Mouse (Mus musculus) forebrain, embryonic 14.5 days (tissue): Measurements from ENCODE around the gene Mapk8. TPM values are rescaled to one million over a fixed set of nuclear protein-coding genes. Genes with fewer than 3 reads are reported as not detected.

Experiments
- ATAC-seq: fragments of 200-750 bp; cut with Nextera tagmentation; 2 replicates; pipeline ENCODE4 v1.8.0; 2017; ENCODE audit warnings: mild to moderate bottlenecking, moderate library complexity
- DNase-seq: peaks from one replicate; pipeline ENCODE4 v3.0.0-alpha.2; 2015; ENCODE audit warnings: low spot score
- H3K27ac ChIP-seq: fragments of 300-500 bp; sonication (generic); 2 replicates; pipeline ENCODE4 v1.5.1; 2014; ENCODE audit warnings: low read depth, mild to moderate bottlenecking, control low read depth, low read length, moderate library complexity
- H3K27me3 ChIP-seq: fragments of 300-500 bp; sonication (generic); replicated peaks from 2 replicates; pipeline ENCODE4 v1.6.1; 2014; ENCODE audit warnings: low read length, control low read depth, mixed read lengths; ENCODE audit not compliant: control insufficient read depth, insufficient read depth
- H3K36me3 ChIP-seq: fragments of 300-500 bp; sonication (generic); 2 replicates; pipeline ENCODE4 v1.6.1; 2014; ENCODE audit warnings: low read length, control low read depth; ENCODE audit not compliant: control insufficient read depth, insufficient read depth
- H3K4me1 ChIP-seq: fragments of 300-500 bp; sonication (generic); 2 replicates; pipeline ENCODE4 v1.6.1; 2014; ENCODE audit warnings: antibody characterized with exemption, low read length, control low read depth; ENCODE audit not compliant: control insufficient read depth, insufficient read depth
- H3K4me2 ChIP-seq: fragments of 300-500 bp; sonication (generic); 2 replicates; pipeline ENCODE4 v1.6.1; 2014; ENCODE audit warnings: mild to moderate bottlenecking, control low read depth, low read length
- H3K4me3 ChIP-seq: fragments of 300-500 bp; sonication (generic); 2 replicates; pipeline ENCODE4 v1.5.1; 2014; ENCODE audit warnings: low read depth, low read length, control low read depth
- H3K9ac ChIP-seq: fragments of 300-500 bp; sonication (generic); 2 replicates; pipeline ENCODE4 v1.6.1; 2014; ENCODE audit warnings: mild to moderate bottlenecking, low read length, control low read depth, moderate library complexity
- H3K9me3 ChIP-seq: fragments of 300-500 bp; sonication (generic); replicated peaks from 2 replicates; pipeline ENCODE4 v1.6.1; 2016; ENCODE audit warnings: low read length, control low read depth, mixed read lengths; ENCODE audit not compliant: control insufficient read depth
- WGBS: fragments of 180-500 bp; shearing (Covaris S2); extraction: QIAGEN DNeasy Blood & Tissue Kit; methylation state at CpG from one replicate; pipeline ENCODE4 v1.1.7; 2014; 5-methylcytosine and 5-hydroxymethylcytosine counted together
- polyA plus RNA-seq: library from polyadenylated mRNA; unstranded; fragments of >200 nt; fragmentation: Nextera tagmentation; extraction: Ambion mirVana; gene quantifications from 2 replicates; pipeline ENCODE4 v1.2.1, GENCODE M21; 2014

Mapk8 gene
- polyA plus RNA-seq, 1 experiment from 2014 or later, result 45.7 TPM

DNA sequence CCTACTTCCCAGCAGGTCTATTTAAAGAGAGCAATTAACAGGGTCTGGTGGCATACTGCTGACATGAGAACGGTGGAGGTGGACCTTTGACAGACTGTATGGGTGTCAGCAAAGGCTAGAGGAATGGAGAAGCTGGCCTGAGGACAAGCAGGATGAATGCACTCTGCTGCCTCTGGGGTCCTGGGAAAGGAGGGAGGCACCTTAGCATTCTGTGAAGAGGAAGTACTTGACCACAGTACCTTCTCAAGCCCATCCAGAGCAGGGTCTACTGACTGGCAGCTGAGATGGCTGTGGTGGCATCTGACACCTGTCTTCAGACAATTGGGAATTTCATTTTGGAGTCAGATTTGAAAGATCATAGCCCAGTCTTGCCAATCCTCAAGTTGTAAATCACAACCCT is 73.7 kb downstream of the Mapk8 start:
- Histone ChIP-seq H3K4me1 (no peaks in the 10 kb centered on the region), H3K27me3 (no peaks in the 10 kb centered on the region), H3K4me3 (no peak overlapping the region), H3K4me2 (no peak overlapping the region), H3K36me3 (0 out of 2 replicates have a peak, but pooled peaks cover 2% of the 10 kb centered on the region), H3K9me3 (no peaks in the 10 kb centered on the region), H3K9ac (no peak overlapping the region), H3K27ac (no peak overlapping the region)
- WGBS, result 62% methylated on average over 1 of the region's 1 CpGs
- DNase-seq (no peak), ATAC-seq (no peak)

DNA sequence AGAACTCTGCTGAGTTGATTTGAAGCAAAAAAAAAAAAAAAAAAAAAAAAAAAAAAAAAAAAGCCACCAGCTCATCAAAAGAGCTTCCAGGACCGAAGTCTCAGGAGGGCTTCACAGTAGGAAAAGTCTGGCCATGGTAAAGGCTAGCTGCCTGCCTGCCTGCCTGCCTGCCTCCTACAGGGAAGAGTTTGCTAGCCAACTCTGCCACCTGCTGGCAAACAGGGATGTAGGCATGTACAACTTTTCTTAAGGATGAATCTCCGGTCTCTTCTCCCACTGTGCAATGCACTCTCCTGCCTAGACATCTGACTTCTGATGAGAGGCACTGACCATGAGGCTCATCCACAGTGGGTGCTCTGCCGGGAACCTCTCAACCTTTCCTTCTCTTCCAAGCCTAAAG is 75.7 kb downstream of the Mapk8 start:
- DNase-seq (peak; percentile 77), ATAC-seq (peak; percentile 61; the same call in 1 of the 2 replicates)
- no peak overlapping the region for H3K27ac ChIP-seq
- 19% methylated on average over 3 of the region's 3 CpGs for WGBS
- H3K4me2 ChIP-seq, result no peak overlapping the region
- H3K36me3 ChIP-seq, result no peaks in the 10 kb centered on the region
- H3K27me3 ChIP-seq, result no peaks in the 10 kb centered on the region
- H3K9ac ChIP-seq, result no peak overlapping the region
- no peaks in the 10 kb centered on the region for H3K4me1 ChIP-seq
- H3K4me3 ChIP-seq, result no peak overlapping the region
- no peaks in the 10 kb centered on the region for H3K9me3 ChIP-seq

GRCm38 (mm10) chr14:33370056-33370455 is 76.9 kb downstream of the Mapk8 start:
- Histone ChIP-seq H3K4me3 (no peak overlapping the region), H3K36me3 (no peaks in the 10 kb centered on the region), H3K9ac (peak overlapping the region; percentile 21; the same call in 1 of the 2 replicates), H3K27me3 (no peaks in the 10 kb centered on the region), H3K4me2 (no peak overlapping the region), H3K4me1 (no peaks in the 10 kb centered on the region), H3K27ac (no peak overlapping the region), H3K9me3 (no peaks in the 10 kb centered on the region)
- ATAC-seq (no peak), DNase-seq (no peak)
- WGBS, result 20% methylated on average over 7 of the region's 7 CpGs

- H3K36me3 ChIP-seq, result no peaks in the 10 kb centered on the region
- no peak overlapping the region for H3K27ac ChIP-seq
- no peak overlapping the region for H3K4me3 ChIP-seq
- no peak overlapping the region for H3K4me2 ChIP-seq
- WGBS, result 89% methylated on average over 12 of the region's 12 CpGs
- H3K4me1 ChIP-seq, result no peaks in the 10 kb centered on the region
- ATAC-seq, result no peak
- no peaks in the 10 kb centered on the region for H3K27me3 ChIP-seq
- no peak for DNase-seq
- no peak overlapping the region for H3K9ac ChIP-seq
- no peaks in the 10 kb centered on the region for H3K9me3 ChIP-seq
These were observed 77.6 kb downstream of the Mapk8 start for GRCm38 (mm10) chr14:33369375-33369774.

- peak; percentile 39 for DNase-seq
These were observed 79.8 kb downstream of the Mapk8 start for GRCm38 (mm10) chr14:33366891-33367777.

DNA sequence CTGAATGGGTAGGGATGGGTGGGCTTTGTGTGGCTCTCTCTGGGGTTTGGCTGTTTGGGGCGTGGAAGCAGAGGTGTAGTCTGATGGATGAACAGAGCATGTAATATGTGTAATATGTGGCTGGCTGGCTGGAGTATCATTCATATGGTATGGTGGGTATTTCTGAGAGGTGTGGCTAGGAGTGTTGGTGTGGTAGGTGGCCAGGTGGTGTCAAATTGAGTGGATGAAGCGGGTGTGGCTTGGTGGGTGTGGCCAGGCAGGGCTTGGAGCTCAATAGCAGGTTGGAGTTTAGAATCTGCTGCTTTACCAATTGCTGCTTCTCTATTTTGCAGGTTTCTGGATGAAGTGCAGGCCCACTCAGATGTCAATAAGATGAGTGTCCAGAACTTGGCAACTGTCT is 82.9 kb downstream of the Mapk8 start:
- ATAC-seq, result no peak
- Histone ChIP-seq H3K9ac (no peak overlapping the region), H3K36me3 (no peaks in the 10 kb centered on the region), H3K27me3 (no peaks in the 10 kb centered on the region), H3K4me3 (no peak overlapping the region), H3K27ac (no peak overlapping the region), H3K4me2 (no peak overlapping the region), H3K4me1 (no peaks in the 10 kb centered on the region), H3K9me3 (no peaks in the 10 kb centered on the region)
- 79% methylated on average over 2 of the region's 2 CpGs for WGBS
- no peak for DNase-seq

More at GRCm38 (mm10) chr14:33366891-33367777, 79.8 kb downstream of the Mapk8 start:
- Histone ChIP-seq H3K9ac (no peak overlapping the region), H3K36me3 (no peaks in the 10 kb centered on the region), H3K4me3 (no peak overlapping the region), H3K9me3 (no peaks in the 10 kb centered on the region), H3K27ac (no peak overlapping the region), H3K4me2 (no peak overlapping the region), H3K27me3 (no peaks in the 10 kb centered on the region), H3K4me1 (no peaks in the 10 kb centered on the region)
- ATAC-seq, result no peak
- WGBS, result 81% methylated on average over 30 of the region's 30 CpGs

GRCm38 (mm10) chr14:33363611-33364010 is 83.3 kb downstream of the Mapk8 start:
- H3K9ac ChIP-seq, result no peak overlapping the region
- no peaks in the 10 kb centered on the region for H3K36me3 ChIP-seq
- no peak overlapping the region for H3K27ac ChIP-seq
- H3K4me1 ChIP-seq, result no peaks in the 10 kb centered on the region
- no peaks in the 10 kb centered on the region for H3K9me3 ChIP-seq
- no peak overlapping the region for H3K4me3 ChIP-seq
- ATAC-seq (no peak), DNase-seq (no peak)
- no peaks in the 10 kb centered on the region for H3K27me3 ChIP-seq
- no peak overlapping the region for H3K4me2 ChIP-seq
- WGBS, result 90% methylated on average over 5 of the region's 5 CpGs

DNA sequence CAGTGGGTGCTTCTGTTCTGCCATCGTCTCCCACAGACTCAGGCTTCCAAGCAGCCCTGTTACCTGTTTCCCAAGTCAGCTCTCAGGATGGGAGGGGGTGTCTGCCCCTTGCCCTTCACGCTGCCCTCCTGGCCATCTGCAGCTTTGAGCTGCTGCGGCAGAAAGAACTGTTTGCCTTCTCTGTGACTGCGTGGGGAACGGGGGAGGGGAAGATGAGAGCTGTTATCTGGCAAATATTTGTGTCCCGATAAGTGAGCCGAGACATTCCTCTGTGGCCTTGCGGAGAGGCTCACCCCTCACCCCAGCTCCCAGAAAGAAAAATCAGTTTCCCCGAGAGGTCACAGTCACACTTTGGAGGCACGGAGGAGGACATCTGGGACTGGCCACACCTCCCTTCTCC is 84.2 kb downstream of the Mapk8 start:
- ATAC-seq, result no peak
- no peak overlapping the region for H3K4me2 ChIP-seq
- H3K36me3 ChIP-seq, result no peaks in the 10 kb centered on the region
- no peak for DNase-seq
- no peak overlapping the region for H3K27ac ChIP-seq
- no peaks in the 10 kb centered on the region for H3K27me3 ChIP-seq
- no peak overlapping the region for H3K9ac ChIP-seq
- 63% methylated on average over 10 of the region's 10 CpGs for WGBS
- H3K9me3 ChIP-seq, result no peaks in the 10 kb centered on the region
- H3K4me1 ChIP-seq, result no peaks in the 10 kb centered on the region
- no peak overlapping the region for H3K4me3 ChIP-seq

DNA sequence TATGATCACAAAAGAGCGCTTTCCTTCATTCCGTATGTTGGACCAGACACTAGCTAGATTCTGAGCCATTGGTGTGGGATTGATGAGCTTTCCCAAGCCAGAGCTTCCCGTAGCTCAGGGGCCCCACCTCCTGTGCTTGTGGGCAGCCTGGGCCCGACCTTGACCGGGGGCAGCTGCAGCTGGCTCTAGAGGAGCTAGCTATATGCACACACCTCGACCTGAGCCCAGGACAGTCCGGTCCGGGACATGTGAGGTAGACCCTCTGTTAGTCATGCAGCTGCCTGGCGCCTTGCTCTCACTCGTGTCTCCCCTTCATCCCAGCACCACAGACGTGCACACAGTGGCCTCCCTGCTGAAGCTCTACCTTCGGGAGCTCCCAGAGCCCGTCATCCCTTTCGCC is 84.8 kb downstream of the Mapk8 start:
- DNase-seq, result no peak
- WGBS, result 73% methylated on average over 14 of the region's 14 CpGs
- no peak for ATAC-seq

More for the DNA sequence above, 84.8 kb downstream of the Mapk8 start:
- Histone ChIP-seq H3K4me2 (no peak overlapping the region), H3K9me3 (no peaks in the 10 kb centered on the region), H3K27ac (no peak overlapping the region), H3K4me1 (no peaks in the 10 kb centered on the region), H3K36me3 (no peaks in the 10 kb centered on the region), H3K27me3 (no peaks in the 10 kb centered on the region), H3K4me3 (no peak overlapping the region), H3K9ac (no peak overlapping the region)
